In genomic region chr7:87787560-87787959, GRCm38 (mm10) we compare ENCODE assay signal across 24 mouse cellular contexts.
DNase-seq lines count a peak whose midpoint lies in the region; ATAC-seq and TF ChIP-seq lines count a peak whose summit lies in the region.
"Had no signal": no experiment of that assay in that cellular context is flagged by ENCODE, and none has a peak within 500 bp of the region (broad histone marks: within the 10 kb centered on the region; RNA-seq: fewer than 3 reads in every experiment).

No protein-coding gene starts in this region.

- H3K27ac ChIP-seq in forebrain, embryonic 14.5 days (ENCODE audit: low read depth, low read length) = no peak overlapping the region
- no peak overlapping the region for H3K27ac ChIP-seq in forebrain, embryonic 11.5 days (ENCODE audit: low read depth, low read length)
- peak overlapping the region; percentile 80 for H3K27ac ChIP-seq in layer of hippocampus, adult 2 months
- no peak overlapping the region for H3K27ac ChIP-seq in intestine, embryonic 16.5 days (ENCODE audit: low read length)
- no peak overlapping the region for H3K27ac ChIP-seq in midbrain, embryonic 13.5 days
- H3K27ac ChIP-seq: limb, embryonic 15.5 days; midbrain, embryonic 15.5 days; neural tube, embryonic 15.5 days; stomach, postnatal 0 days had no signal

- 68% methylated on average over 1 of the region's 1 CpGs for WGBS in forebrain, embryonic 14.5 days
- 87% methylated on average over 1 of the region's 1 CpGs for WGBS in forebrain, embryonic 11.5 days
- 71% methylated on average over 1 of the region's 1 CpGs for WGBS in intestine, embryonic 16.5 days
- WGBS in midbrain, embryonic 13.5 days = 87% methylated on average over 1 of the region's 1 CpGs

- no peaks in the 10 kb centered on the region for H3K9me3 ChIP-seq in forebrain, embryonic 14.5 days (replicated peaks; ENCODE audit: control insufficient read depth, low read length)
- H3K9me3 ChIP-seq in forebrain, embryonic 11.5 days (ENCODE audit: control insufficient read depth, low read length) = no peaks in the 10 kb centered on the region
- H3K9me3 ChIP-seq in intestine, embryonic 16.5 days (ENCODE audit: control insufficient read depth, low read length) = no peaks in the 10 kb centered on the region
- no peaks in the 10 kb centered on the region for H3K9me3 ChIP-seq in midbrain, embryonic 13.5 days
- H3K9me3 ChIP-seq: G1E; limb, embryonic 15.5 days; megakaryocyte, embryonic 14.5 days; midbrain, embryonic 15.5 days; neural tube, embryonic 15.5 days had no signal

- H3K4me2 ChIP-seq in forebrain, embryonic 14.5 days (ENCODE audit: low read length) = no peak overlapping the region
- no peak overlapping the region for H3K4me2 ChIP-seq in forebrain, embryonic 11.5 days (ENCODE audit: low read depth, low read length, severe bottlenecking)
- H3K4me2 ChIP-seq in intestine, embryonic 16.5 days (ENCODE audit: low read depth, low read length) = no peak overlapping the region
- H3K4me2 ChIP-seq in midbrain, embryonic 13.5 days (replicated peaks) = no peak overlapping the region
- H3K4me2 ChIP-seq: heart, embryonic 11.5 days; limb, embryonic 15.5 days; midbrain, embryonic 15.5 days; neural tube, embryonic 15.5 days had no signal

- H3K9ac ChIP-seq in forebrain, embryonic 14.5 days (ENCODE audit: low read length) = no peak overlapping the region
- no peak overlapping the region for H3K9ac ChIP-seq in forebrain, embryonic 11.5 days (ENCODE audit: low read length)
- H3K9ac ChIP-seq in intestine, embryonic 16.5 days (ENCODE audit: low read depth, low read length) = no peak overlapping the region
- H3K9ac ChIP-seq in midbrain, embryonic 13.5 days (replicated peaks) = no peak overlapping the region
- H3K9ac ChIP-seq: limb, embryonic 15.5 days; midbrain, embryonic 15.5 days; neural tube, embryonic 15.5 days had no signal

- H3K27me3 ChIP-seq in forebrain, embryonic 14.5 days (replicated peaks; ENCODE audit: control insufficient read depth, insufficient read depth, low read length) = no peaks in the 10 kb centered on the region
- H3K27me3 ChIP-seq in forebrain, embryonic 11.5 days (ENCODE audit: control insufficient read depth, insufficient read depth, low read length) = no peaks in the 10 kb centered on the region
- H3K27me3 ChIP-seq in intestine, embryonic 16.5 days (replicated peaks; ENCODE audit: control insufficient read depth, insufficient read depth, low read length) = no peaks in the 10 kb centered on the region
- no peaks in the 10 kb centered on the region for H3K27me3 ChIP-seq in midbrain, embryonic 13.5 days
- H3K27me3 ChIP-seq: limb, embryonic 15.5 days; megakaryocyte, embryonic 14.5 days; midbrain, embryonic 15.5 days; neural tube, embryonic 15.5 days had no signal

- peak; percentile 54 for DNase-seq in forebrain, embryonic 14.5 days (ENCODE audit: low spot score)
- no peak for DNase-seq in forebrain, embryonic 11.5 days (ENCODE audit: low spot score)
- peak; percentile 44 for DNase-seq in left cerebral cortex, adult 11 months (ENCODE audit: low spot score)
- no peak for DNase-seq in left cerebral cortex, postnatal 4 days
- DNase-seq in layer of hippocampus, adult 2 months (ENCODE audit: low spot score in 2 of 2) = peak; percentile 55 to 87
- DNase-seq in left cerebral cortex, postnatal 14 days (ENCODE audit: low spot score in 2 of 2) = peak; percentile 41 to 82
- DNase-seq: adrenal gland, postnatal 14 days; cerebellum, adult 18-20 months; heart, postnatal 10 days; kidney, adult 8-10 months; kidney, postnatal 25 days; lung, postnatal 14 days had no signal

- no peaks in the 10 kb centered on the region for H3K4me1 ChIP-seq in forebrain, embryonic 14.5 days (ENCODE audit: control insufficient read depth, insufficient read depth, low read length)
- no peaks in the 10 kb centered on the region for H3K4me1 ChIP-seq in forebrain, embryonic 11.5 days (replicated peaks; ENCODE audit: control insufficient read depth, insufficient read depth, low read length)
- no peaks in the 10 kb centered on the region for H3K4me1 ChIP-seq in intestine, embryonic 16.5 days (ENCODE audit: control insufficient read depth, insufficient read depth, low read length)
- H3K4me1 ChIP-seq in midbrain, embryonic 13.5 days (replicated peaks) = no peaks in the 10 kb centered on the region
- H3K4me1 ChIP-seq: limb, embryonic 15.5 days; megakaryocyte, embryonic 14.5 days; midbrain, embryonic 15.5 days; neural tube, embryonic 15.5 days had no signal

- ATAC-seq in forebrain, embryonic 14.5 days = peak; percentile 85
- ATAC-seq in forebrain, embryonic 11.5 days (replicated peaks; ENCODE audit: low FRiP score) = no peak
- no peak for ATAC-seq in intestine, embryonic 16.5 days
- no peak for ATAC-seq in midbrain, embryonic 13.5 days
- ATAC-seq: activated CD4-positive, CD25-positive, alpha-beta regulatory T cell, adult 4 months; inflammation-experienced regulatory T-cells, adult 6 months; midbrain, embryonic 15.5 days had no signal

- H3K36me3 ChIP-seq in forebrain, embryonic 14.5 days (ENCODE audit: control insufficient read depth, insufficient read depth, low read length) = no peaks in the 10 kb centered on the region
- H3K36me3 ChIP-seq in forebrain, embryonic 11.5 days (ENCODE audit: control insufficient read depth, insufficient read depth, low read length) = no peaks in the 10 kb centered on the region
- no peaks in the 10 kb centered on the region for H3K36me3 ChIP-seq in intestine, embryonic 16.5 days (ENCODE audit: control insufficient read depth, insufficient read depth, low read length)
- H3K36me3 ChIP-seq in midbrain, embryonic 13.5 days = no peaks in the 10 kb centered on the region
- H3K36me3 ChIP-seq: G1E; limb, embryonic 15.5 days; midbrain, embryonic 15.5 days; neural tube, embryonic 15.5 days had no signal

- no peak overlapping the region for H3K4me3 ChIP-seq in forebrain, embryonic 14.5 days (ENCODE audit: low read depth, low read length)
- no peak overlapping the region for H3K4me3 ChIP-seq in forebrain, embryonic 11.5 days (ENCODE audit: low read depth, low read length)
- H3K4me3 ChIP-seq in layer of hippocampus, adult 2 months = no peak overlapping the region
- H3K4me3 ChIP-seq in intestine, embryonic 16.5 days (ENCODE audit: low read length) = no peak overlapping the region
- H3K4me3 ChIP-seq in midbrain, embryonic 13.5 days (replicated peaks) = no peak overlapping the region
- H3K4me3 ChIP-seq: limb, embryonic 15.5 days; megakaryocyte, embryonic 14.5 days; midbrain, embryonic 15.5 days; myocyte; neural tube, embryonic 15.5 days had no signal

- intact Hi-C loops in left cerebral cortex, postnatal 4 days (cut with DNase I) = no loop called here
- intact Hi-C loops in left cerebral cortex, postnatal 14 days (cut with DNase I) = no loop called here

- no peak for TF ChIP-seq CTCF in layer of hippocampus, adult 2 months (conservative IDR thresholded peaks at IDR 0.05)

Comparison
In these comparisons a context has a peak if more than half of its experiments do, and no peak if none do; other contexts are left out.
1. DNase-seq: peak in forebrain, embryonic 14.5 days (single experiment), left cerebral cortex, adult 11 months (single experiment), layer of hippocampus, adult 2 months (2 of 2) and left cerebral cortex, postnatal 14 days (2 of 2); none in forebrain, embryonic 11.5 days (single experiment) and left cerebral cortex, postnatal 4 days (single experiment).